Mouse (Mus musculus) E14TG2a.4 (cell line): ENCODE measurements around the gene Trio.

Experiments used
- H3K27me3 ChIP-seq: 2 replicates; pipeline ENCODE4 v1.6.1; 2014; ENCODE audit warnings: low read length, control low read depth; ENCODE audit not compliant: insufficient read depth
- H3K36me3 ChIP-seq: 2 replicates; pipeline ENCODE4 v1.6.1; 2014; ENCODE audit warnings: low read length, control low read depth; ENCODE audit not compliant: insufficient read depth
- H3K4me1 ChIP-seq: replicated peaks from 2 replicates; pipeline ENCODE4 v1.6.1; 2014; ENCODE audit warnings: low read depth, low read length, control low read depth
- H3K4me3 ChIP-seq: replicated peaks from 2 replicates; pipeline ENCODE4 v1.5.1; 2014; ENCODE audit warnings: mild to moderate bottlenecking, low read length
- H3K9me3 ChIP-seq: 2 replicates; pipeline ENCODE4 v1.6.1; 2014; ENCODE audit warnings: low read length, control low read depth
- CTCF ChIP-seq: conservative IDR thresholded peaks from 2 replicates; pipeline ENCODE4 v1.5.1; 2014; ENCODE audit warnings: low read length
- NANOG ChIP-seq: IDR thresholded peaks from 2 replicates; pipeline ENCODE4 v1.6.1; 2014; ENCODE audit warnings: borderline replicate concordance, low read length, mixed read lengths
- POU5F1 ChIP-seq: IDR thresholded peaks from 2 replicates; pipeline ENCODE4 v1.6.1; 2014; ENCODE audit warnings: low read length, borderline replicate concordance

Gene Trio

DNA sequence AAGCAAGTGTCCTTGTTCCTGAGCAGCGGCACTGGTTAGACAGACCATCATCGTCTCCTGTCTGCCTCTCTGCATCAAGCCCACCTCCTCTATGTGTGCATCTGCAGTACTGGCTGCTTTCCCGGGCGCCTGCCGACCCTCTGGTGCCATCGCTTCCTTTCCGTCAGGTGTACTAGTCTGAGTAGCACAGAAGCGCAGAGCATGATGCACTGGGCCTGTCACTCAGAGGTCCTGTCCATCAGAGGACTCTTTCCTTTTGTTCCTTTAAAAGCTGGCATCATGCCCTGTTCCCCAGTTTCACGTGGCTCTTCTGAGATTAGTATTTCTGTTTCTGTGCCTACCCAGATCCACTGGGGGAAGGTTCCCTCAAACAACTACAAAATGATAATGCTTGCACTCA lies 67.8 kb downstream of the Trio start:
- Histone ChIP-seq H3K36me3 (peaks cover 4% of the 10 kb centered on the region; the same call in 1 of the 2 replicates), H3K27me3 (peaks cover 8% of the 10 kb centered on the region; the same call in 1 of the 2 replicates), H3K4me3 (no peak overlapping the region), H3K9me3 (no peaks in the 10 kb centered on the region), H3K4me1 (no peaks in the 10 kb centered on the region; the same call in 1 of the 2 replicates)
- TF ChIP-seq NANOG (no peak), POU5F1 (no peak), CTCF (no peak)

DNA sequence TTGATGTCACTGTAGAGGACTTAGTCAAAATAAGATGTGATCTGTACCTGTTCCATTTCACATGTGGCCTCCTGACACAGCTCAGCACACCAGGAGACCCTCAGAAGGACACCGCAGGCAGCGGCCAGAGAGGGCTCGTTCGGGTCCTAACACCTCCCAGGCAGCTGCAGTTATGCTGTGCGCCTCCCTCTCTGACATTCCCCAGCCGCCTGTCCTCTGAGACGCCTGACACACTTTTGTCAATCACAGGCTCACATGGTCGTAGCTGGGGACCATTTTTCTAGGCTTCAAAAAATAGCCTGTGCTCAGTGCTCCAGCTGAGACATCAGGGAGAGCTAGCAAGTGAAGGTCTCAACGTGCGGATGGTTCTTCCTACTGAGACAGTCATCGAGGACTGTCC lies 70.0 kb downstream of the Trio start:
- H3K9me3 ChIP-seq = no peaks in the 10 kb centered on the region
- peaks cover 3% of the 10 kb centered on the region; the same call in 1 of the 2 replicates for H3K27me3 ChIP-seq
- TF ChIP-seq CTCF = no peak
- no peak for TF ChIP-seq POU5F1
- TF ChIP-seq NANOG = no peak
- no peak overlapping the region for H3K4me3 ChIP-seq
- no peaks in the 10 kb centered on the region; the same call in 1 of the 2 replicates for H3K4me1 ChIP-seq
- H3K36me3 ChIP-seq = peaks cover 4% of the 10 kb centered on the region; the same call in 1 of the 2 replicates

DNA sequence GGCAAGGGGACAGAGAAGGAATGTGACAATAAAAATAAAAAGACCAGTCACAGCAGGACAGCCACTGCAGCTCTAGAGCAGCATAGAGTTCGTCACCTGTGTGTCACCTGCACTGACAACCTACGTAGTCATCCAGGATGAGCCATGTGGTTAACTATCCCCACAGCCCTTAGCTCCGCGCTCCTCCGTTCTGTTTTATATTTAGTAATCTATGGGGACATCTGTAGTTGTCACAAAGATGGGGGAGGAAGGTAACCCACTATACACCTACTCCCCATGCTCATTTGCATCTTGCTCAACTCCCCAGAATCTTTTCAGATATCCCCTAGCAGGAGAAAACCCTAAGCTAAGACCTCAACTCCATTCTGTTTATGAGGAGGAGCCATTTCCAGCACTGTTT lies 71.3 kb downstream of the Trio start:
- no peak overlapping the region for H3K4me3 ChIP-seq
- TF ChIP-seq CTCF = no peak
- TF ChIP-seq NANOG = no peak
- no peak for TF ChIP-seq POU5F1
- H3K27me3 ChIP-seq = no peaks in the 10 kb centered on the region
- peaks cover 4% of the 10 kb centered on the region; the same call in 1 of the 2 replicates for H3K36me3 ChIP-seq
- H3K4me1 ChIP-seq = no peaks in the 10 kb centered on the region
- H3K9me3 ChIP-seq = no peaks in the 10 kb centered on the region

DNA sequence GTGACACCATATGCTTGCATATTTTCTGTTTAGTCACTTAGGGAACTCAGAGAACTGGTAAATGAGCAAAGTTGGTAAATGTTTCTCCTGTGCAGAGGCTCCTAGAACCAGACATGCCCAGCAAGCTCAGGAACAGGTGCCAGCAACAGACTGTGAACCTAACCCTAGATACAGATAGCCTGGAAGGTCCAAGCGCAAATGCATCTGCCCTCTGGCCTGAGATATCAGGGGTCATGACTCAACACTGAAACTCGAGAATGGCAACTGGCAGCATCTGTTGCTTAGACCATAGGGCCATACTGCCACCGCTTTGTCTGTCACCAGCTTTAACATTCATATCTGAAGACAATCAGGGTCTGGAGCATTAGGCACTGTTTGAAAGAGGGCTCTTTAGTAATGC lies 72.1 kb downstream of the Trio start:
- TF ChIP-seq NANOG (no peak), POU5F1 (no peak), CTCF (no peak)
- Histone ChIP-seq H3K36me3 (peaks cover 4% of the 10 kb centered on the region; the same call in 1 of the 2 replicates), H3K4me1 (no peaks in the 10 kb centered on the region), H3K4me3 (no peak overlapping the region), H3K27me3 (no peaks in the 10 kb centered on the region), H3K9me3 (no peaks in the 10 kb centered on the region)

DNA sequence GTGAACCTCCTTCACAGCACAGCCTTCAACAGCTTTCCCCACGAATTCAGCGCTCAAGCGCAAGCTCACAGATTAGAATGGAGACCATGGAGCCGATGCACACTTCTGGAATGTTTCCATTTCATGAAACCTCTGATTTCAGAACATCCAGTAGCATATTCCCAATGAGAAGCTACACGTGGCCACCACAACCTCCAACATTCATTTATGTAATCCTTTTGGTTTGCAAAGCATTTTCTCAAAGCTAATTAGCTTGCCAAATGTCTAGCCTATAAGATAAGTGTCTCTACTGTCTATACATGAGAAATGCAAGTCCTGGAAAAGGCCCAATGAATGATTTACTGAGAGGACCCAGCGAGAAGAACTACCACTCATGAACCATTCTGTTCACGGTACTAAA lies 74.5 kb downstream of the Trio start:
- no peak for TF ChIP-seq POU5F1
- Histone ChIP-seq H3K4me1 (no peaks in the 10 kb centered on the region), H3K36me3 (no peaks in the 10 kb centered on the region), H3K4me3 (no peak overlapping the region), H3K27me3 (0 out of 2 replicates have a peak, but pooled peaks cover 2% of the 10 kb centered on the region), H3K9me3 (no peaks in the 10 kb centered on the region)

DNA sequence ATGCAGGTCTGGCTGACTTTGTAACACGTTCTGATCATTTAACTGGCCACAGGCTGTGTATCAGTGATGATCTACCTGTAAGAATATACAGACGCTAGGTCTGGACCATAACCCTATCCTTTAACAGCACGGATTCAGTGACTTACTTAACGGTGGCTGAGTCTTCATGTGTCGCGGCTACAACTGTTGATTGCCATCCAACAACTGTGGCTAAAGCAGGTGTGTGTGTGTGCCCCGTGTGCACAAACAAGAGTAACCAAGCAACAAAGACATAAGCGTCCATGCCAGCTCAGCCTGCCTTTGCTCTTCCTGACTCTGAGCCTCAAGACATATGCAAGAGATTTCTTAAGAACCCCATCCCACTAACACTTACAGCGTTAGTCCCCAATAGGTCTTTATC lies 76.5 kb downstream of the Trio start:
- Histone ChIP-seq H3K4me3 (no peak overlapping the region), H3K9me3 (no peaks in the 10 kb centered on the region), H3K36me3 (no peaks in the 10 kb centered on the region), H3K27me3 (0 out of 2 replicates have a peak, but pooled peaks cover 3% of the 10 kb centered on the region), H3K4me1 (no peaks in the 10 kb centered on the region)
- no peak for TF ChIP-seq NANOG
- no peak for TF ChIP-seq CTCF
- no peak for TF ChIP-seq POU5F1

DNA sequence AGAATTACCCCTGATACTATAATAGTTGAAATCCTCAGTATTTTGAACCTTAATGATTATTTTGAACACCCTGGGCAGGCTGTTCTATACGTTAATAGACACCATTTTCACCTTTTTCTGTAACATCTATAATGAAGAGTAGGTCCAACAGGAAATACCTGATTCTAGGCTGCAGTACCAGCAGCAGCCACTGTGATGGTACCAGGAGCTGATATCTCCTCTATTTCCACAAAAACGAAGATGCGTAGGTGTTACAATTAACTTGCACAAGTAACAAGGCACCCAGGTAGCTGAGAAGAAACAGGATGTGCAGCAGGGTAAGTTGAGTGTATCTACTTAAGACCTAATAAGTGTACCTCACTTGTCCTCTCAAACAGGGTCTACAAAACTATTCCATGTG lies 77.8 kb downstream of the Trio start:
- H3K4me1 ChIP-seq = no peaks in the 10 kb centered on the region
- no peak overlapping the region for H3K4me3 ChIP-seq
- H3K27me3 ChIP-seq = 0 out of 2 replicates have a peak, but pooled peaks cover 3% of the 10 kb centered on the region
- H3K36me3 ChIP-seq = no peaks in the 10 kb centered on the region
- H3K9me3 ChIP-seq = no peaks in the 10 kb centered on the region
- TF ChIP-seq CTCF (peak; percentile 45), NANOG (no peak)

DNA sequence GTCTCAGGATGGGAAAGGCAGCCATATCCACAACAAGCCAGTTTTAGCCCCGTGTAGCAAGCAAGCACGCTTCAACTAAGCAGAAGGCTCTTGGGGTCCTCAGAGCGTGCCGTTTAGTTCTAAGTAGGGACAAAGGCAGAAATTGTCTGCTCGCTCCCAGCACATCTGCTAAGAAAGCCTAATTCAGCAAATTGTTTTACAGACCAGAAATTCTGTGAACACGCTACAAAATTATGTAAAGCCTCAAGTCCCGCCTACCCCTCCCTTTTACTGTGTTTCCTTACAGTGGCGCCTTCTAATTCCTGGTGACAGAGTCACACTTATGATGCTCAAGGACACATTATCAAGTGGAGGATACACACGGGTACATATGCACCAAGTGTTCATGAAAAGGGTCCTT lies 80.1 kb downstream of the Trio start:
- H3K4me1 ChIP-seq = 0 out of 2 replicates have a peak, but pooled peaks cover 2% of the 10 kb centered on the region
- H3K9me3 ChIP-seq = no peaks in the 10 kb centered on the region
- no peaks in the 10 kb centered on the region for H3K36me3 ChIP-seq
- H3K27me3 ChIP-seq = peaks cover 5% of the 10 kb centered on the region
- no peak overlapping the region for H3K4me3 ChIP-seq
- TF ChIP-seq POU5F1 = no peak
- TF ChIP-seq NANOG = no peak
- TF ChIP-seq CTCF = no peak

DNA sequence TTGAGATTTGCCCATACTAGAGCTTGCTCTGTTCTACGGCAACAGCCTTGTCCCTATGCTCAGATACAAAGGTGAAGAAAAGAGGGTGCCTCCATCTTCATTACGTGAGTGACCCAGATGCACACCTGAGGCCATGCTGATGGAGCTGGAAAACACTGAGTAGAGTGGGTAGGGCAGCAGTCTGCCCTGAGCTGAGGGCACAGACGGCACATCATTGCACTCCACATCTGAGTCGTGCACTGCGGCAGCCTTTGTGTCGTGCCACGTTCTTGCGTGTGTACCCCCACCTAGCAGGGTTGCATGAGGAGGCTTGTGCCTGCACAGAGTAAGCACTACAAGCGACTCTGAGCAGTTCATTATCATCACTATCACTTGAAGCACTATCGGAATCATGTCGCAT lies 80.8 kb downstream of the Trio start:
- Histone ChIP-seq H3K9me3 (no peaks in the 10 kb centered on the region), H3K36me3 (no peaks in the 10 kb centered on the region), H3K4me3 (no peak overlapping the region), H3K27me3 (peaks cover 10% of the 10 kb centered on the region), H3K4me1 (0 out of 2 replicates have a peak, but pooled peaks cover 2% of the 10 kb centered on the region)
- TF ChIP-seq CTCF = no peak
- no peak for TF ChIP-seq NANOG
- no peak for TF ChIP-seq POU5F1
